21 mouse cellular contexts compared by ENCODE assay signal in the genomic region with DNA sequence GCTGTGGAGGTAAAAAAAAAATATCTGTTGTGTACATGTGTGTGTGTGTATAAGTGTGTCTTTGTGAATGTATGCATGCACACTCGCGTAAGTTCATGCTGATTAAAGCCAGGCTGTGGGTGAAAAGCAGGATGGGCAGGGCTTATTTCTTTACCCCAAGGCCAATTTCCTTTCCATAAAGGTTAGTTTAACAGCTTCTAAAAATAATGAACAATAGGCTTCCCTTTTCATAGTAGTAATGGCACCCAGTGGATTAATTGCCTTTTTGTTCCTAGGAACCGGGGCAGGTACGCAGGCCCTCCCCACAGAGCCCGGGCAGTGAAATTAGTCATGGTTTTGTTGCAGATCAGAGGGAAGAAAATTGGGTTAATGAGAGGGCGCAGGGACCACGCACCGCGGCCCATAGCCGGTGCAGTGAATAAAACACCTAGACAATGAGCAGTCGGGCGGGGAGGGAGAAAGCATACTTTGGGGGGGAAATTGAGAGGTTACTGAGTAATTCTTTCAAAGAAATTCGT.
DNase-seq lines count a peak whose midpoint lies in the region; ATAC-seq and TF ChIP-seq lines count a peak whose summit lies in the region.
"Had no signal": no experiment of that assay in that cellular context is flagged by ENCODE, and none has a peak within 500 bp of the region (broad histone marks: within the 10 kb centered on the region; RNA-seq: fewer than 3 reads in every experiment).

No protein-coding gene starts in this region.

- H3K4me1 ChIP-seq in kidney, embryonic 16.5 days (ENCODE audit: insufficient read depth, low read length), result no peaks in the 10 kb centered on the region
- H3K4me1 ChIP-seq in midbrain, embryonic 13.5 days (replicated peaks), result peaks cover 5% of the 10 kb centered on the region
- peaks cover 5% of the 10 kb centered on the region; the same call in 1 of the 2 replicates for H3K4me1 ChIP-seq in midbrain, postnatal 0 days (ENCODE audit: insufficient read depth, low read length)
- H3K4me1 ChIP-seq: embryonic facial prominence, embryonic 15.5 days; heart, embryonic 10.5 days; liver, embryonic 13.5 days had no signal

- 18% methylated on average over 13 of the region's 13 CpGs for WGBS in kidney, embryonic 16.5 days
- WGBS in midbrain, embryonic 13.5 days, result 10% methylated on average over 13 of the region's 13 CpGs
- 20% methylated on average over 13 of the region's 13 CpGs for WGBS in midbrain, postnatal 0 days

- H3K36me3 ChIP-seq in kidney, embryonic 16.5 days (ENCODE audit: insufficient read depth, low read length), result no peaks in the 10 kb centered on the region
- H3K36me3 ChIP-seq in midbrain, embryonic 13.5 days, result no peaks in the 10 kb centered on the region
- H3K36me3 ChIP-seq in midbrain, postnatal 0 days (ENCODE audit: insufficient read depth, low read length), result no peaks in the 10 kb centered on the region
- H3K36me3 ChIP-seq: embryonic facial prominence, embryonic 15.5 days; heart, embryonic 10.5 days; liver, embryonic 13.5 days had no signal

- H3K27me3 ChIP-seq in kidney, embryonic 16.5 days (ENCODE audit: insufficient read depth, low read length), result no peaks in the 10 kb centered on the region
- peaks cover 4% of the 10 kb centered on the region; the same call in 1 of the 2 replicates for H3K27me3 ChIP-seq in midbrain, embryonic 13.5 days
- no peaks in the 10 kb centered on the region for H3K27me3 ChIP-seq in midbrain, postnatal 0 days (ENCODE audit: insufficient read depth, low read length)
- H3K27me3 ChIP-seq: embryonic facial prominence, embryonic 15.5 days; liver, embryonic 13.5 days had no signal

- intact Hi-C loops in heart, postnatal 25 days (cut with DNase I), result no loop called here

- TF ChIP-seq CTCF in midbrain, postnatal 0 days (IDR thresholded peaks at IDR 0.05), result no peak

- no peaks in the 10 kb centered on the region for H3K9me3 ChIP-seq in kidney, embryonic 16.5 days (ENCODE audit: low read length)
- no peaks in the 10 kb centered on the region for H3K9me3 ChIP-seq in midbrain, embryonic 13.5 days
- no peaks in the 10 kb centered on the region for H3K9me3 ChIP-seq in midbrain, postnatal 0 days (ENCODE audit: low read length)
- H3K9me3 ChIP-seq: embryonic facial prominence, embryonic 15.5 days; heart, embryonic 10.5 days; liver, embryonic 13.5 days had no signal

- H3K9ac ChIP-seq in kidney, embryonic 16.5 days (replicated peaks; ENCODE audit: low read length), result no peak overlapping the region
- no peak overlapping the region for H3K9ac ChIP-seq in midbrain, embryonic 13.5 days (replicated peaks)
- no peak overlapping the region for H3K9ac ChIP-seq in midbrain, postnatal 0 days (replicated peaks; ENCODE audit: low read length, poor library complexity, severe bottlenecking)
- H3K9ac ChIP-seq: embryonic facial prominence, embryonic 15.5 days; liver, embryonic 13.5 days had no signal

- peak; percentile 89 for DNase-seq in heart, adult 11 months
- DNase-seq in heart, postnatal 25 days (ENCODE audit: low spot score), result no peak
- DNase-seq in kidney, postnatal 4 days, result peak; percentile 6 to 7
- DNase-seq in midbrain, postnatal 0 days (ENCODE audit: low spot score), result no peak
- DNase-seq in retina, embryonic 14.5 days (ENCODE audit: low spot score), result peak; percentile 56
- DNase-seq in cerebellum, adult 18-20 months, result no peak
- DNase-seq: adrenal gland, postnatal 36 days; cerebellum, adult 9-10 months; gastrocnemius, postnatal 10 days; heart, postnatal 36 days; kidney, adult 9 months; liver, embryonic 13.5 days; spleen, adult 18-20 months; thymus, adult 18-20 months had no signal

- no peak overlapping the region for H3K4me3 ChIP-seq in kidney, embryonic 16.5 days (ENCODE audit: low read length)
- H3K4me3 ChIP-seq in midbrain, embryonic 13.5 days (replicated peaks), result no peak overlapping the region
- no peak overlapping the region for H3K4me3 ChIP-seq in midbrain, postnatal 0 days (ENCODE audit: low read depth, low read length)
- H3K4me3 ChIP-seq: embryonic facial prominence, embryonic 15.5 days; heart, embryonic 10.5 days; left cerebral cortex, adult 2 months; liver, embryonic 13.5 days had no signal

- no peak overlapping the region for H3K27ac ChIP-seq in kidney, embryonic 16.5 days (ENCODE audit: low read length)
- H3K27ac ChIP-seq in midbrain, embryonic 13.5 days, result no peak overlapping the region
- no peak overlapping the region for H3K27ac ChIP-seq in midbrain, postnatal 0 days (ENCODE audit: low read depth, low read length)
- H3K27ac ChIP-seq: embryonic facial prominence, embryonic 15.5 days; heart, embryonic 10.5 days; hindbrain, postnatal 0 days; left cerebral cortex, adult 2 months; liver, embryonic 13.5 days; macrophage had no signal

- no peak overlapping the region for H3K4me2 ChIP-seq in kidney, embryonic 16.5 days (replicated peaks; ENCODE audit: low read depth, low read length)
- no peak overlapping the region for H3K4me2 ChIP-seq in midbrain, embryonic 13.5 days (replicated peaks)
- no peak overlapping the region for H3K4me2 ChIP-seq in midbrain, postnatal 0 days (ENCODE audit: low read depth, low read length, poor library complexity, severe bottlenecking)
- H3K4me2 ChIP-seq: embryonic facial prominence, embryonic 15.5 days; liver, embryonic 13.5 days had no signal

- ATAC-seq in kidney, embryonic 16.5 days (ENCODE audit: low FRiP score, low TSS enrichment), result no peak
- peak; percentile 11; the same call in 1 of the 2 replicates for ATAC-seq in midbrain, embryonic 13.5 days
- no peak for ATAC-seq in midbrain, postnatal 0 days (ENCODE audit: low FRiP score)
- ATAC-seq: hindbrain, postnatal 0 days had no signal

Comparison
In these comparisons a context has a peak if more than half of its experiments do, and no peak if none do; other contexts are left out.
1. DNase-seq: peak in heart, adult 11 months (single experiment), kidney, postnatal 4 days (2 of 2) and retina, embryonic 14.5 days (single experiment); none in heart, postnatal 25 days (single experiment), midbrain, postnatal 0 days (single experiment) and cerebellum, adult 18-20 months (0 of 2).